Mouse (Mus musculus) embryonic fibroblast, embryonic 13.5 days (primary cell): ENCODE measurements around the gene Pot1b. TPM values are rescaled to one million over a fixed set of nuclear protein-coding genes. Genes with fewer than 3 reads are reported as not detected.

ENCODE experiments used
- H3K27ac ChIP-seq: 2 replicates; pipeline ENCODE4 v1.5.1; 2012; ENCODE audit warnings: low read length, control low read depth, inconsistent platforms; ENCODE audit not compliant: insufficient read depth
- H3K4me1 ChIP-seq: 2 replicates; pipeline ENCODE4 v1.6.1; 2011; ENCODE audit warnings: low read length; ENCODE audit not compliant: control insufficient read depth, insufficient read depth
- H3K4me3 ChIP-seq: 2 replicates; pipeline ENCODE4 v1.5.1; 2011; ENCODE audit warnings: mild to moderate bottlenecking, control low read depth, low read length; ENCODE audit not compliant: insufficient read depth
- CTCF ChIP-seq: IDR thresholded peaks from 2 replicates; pipeline ENCODE4 v1.5.1; 2011; ENCODE audit warnings: mild to moderate bottlenecking, control low read depth, low read length, moderate library complexity, borderline replicate concordance; ENCODE audit not compliant: insufficient read depth
- POLR2A ChIP-seq: IDR thresholded peaks from 2 replicates; pipeline ENCODE4 v1.6.1; 2011; ENCODE audit warnings: low read depth, mild to moderate bottlenecking, control low read depth, low read length, moderate library complexity
- polyA plus RNA-seq: library from polyadenylated mRNA; stranded (reverse); fragments of >200 nt; gene quantifications from 2 replicates; pipeline ENCODE4 v1.2.4, GENCODE M21; 2011; ENCODE audit warnings: low read depth; ENCODE audit not compliant: missing spikeins, insufficient read length

Gene Pot1b
- polyA plus RNA-seq: 7.2 and 10.1 TPM in 2 replicates

- Histone ChIP-seq H3K27ac (no peak within 1 kb of the TSS), H3K4me1 (no peaks in the 10 kb centered on the region), H3K4me3 (peak within 1 kb of the TSS; percentile 93)
- no peak for TF ChIP-seq CTCF
- peak; percentile 40; the same call in 1 of the 2 replicates for TF ChIP-seq POLR2A
Observed at GRCm38 (mm10) chr17:55711984-55712811, at the start of gene Pot1b. TSS of gene Pot1b (minus strand) at chr17:55712628.

GRCm38 (mm10) chr17:55751170-55751569 is 38.7 kb upstream of the Pot1b start:
- Histone ChIP-seq H3K27ac (no peak overlapping the region), H3K4me3 (no peak overlapping the region), H3K4me1 (no peaks in the 10 kb centered on the region)

GRCm38 (mm10) chr17:55749786-55750185 is 37.4 kb upstream of the Pot1b start, which contains the start of gene Adgre4:
TSS of gene Adgre4 (plus strand) at chr17:55749984.
- no peak for TF ChIP-seq POLR2A
- no peak for TF ChIP-seq CTCF
- Histone ChIP-seq H3K4me1 (no peaks in the 10 kb centered on the region), H3K27ac (no peak within 1 kb of the TSS), H3K4me3 (no peak within 1 kb of the TSS)

More at GRCm38 (mm10) chr17:55751170-55751569, 38.7 kb upstream of the Pot1b start:
- TF ChIP-seq POLR2A (no peak), CTCF (no peak)

- H3K27ac ChIP-seq: no peak overlapping the region
- TF ChIP-seq CTCF (no peak), POLR2A (no peak)
- no peaks in the 10 kb centered on the region for H3K4me1 ChIP-seq
- no peak overlapping the region for H3K4me3 ChIP-seq
Observed at GRCm38 (mm10) chr17:55736675-55737074, 24.2 kb upstream of the Pot1b start.

GRCm38 (mm10) chr17:55726193-55726592 is 13.8 kb upstream of the Pot1b start:
- no peak overlapping the region for H3K27ac ChIP-seq
- TF ChIP-seq POLR2A (no peak), CTCF (no peak)
- no peak overlapping the region for H3K4me3 ChIP-seq
- no peaks in the 10 kb centered on the region for H3K4me1 ChIP-seq

GRCm38 (mm10) chr17:55722250-55722649 is 9.8 kb upstream of the Pot1b start:
- H3K4me1 ChIP-seq: no peaks in the 10 kb centered on the region
- H3K4me3 ChIP-seq: no peak overlapping the region
- no peak overlapping the region for H3K27ac ChIP-seq
- TF ChIP-seq CTCF: no peak
- no peak for TF ChIP-seq POLR2A

- TF ChIP-seq CTCF: no peak
- no peak for TF ChIP-seq POLR2A
- no peaks in the 10 kb centered on the region for H3K4me1 ChIP-seq
- H3K27ac ChIP-seq: no peak overlapping the region
- no peak overlapping the region for H3K4me3 ChIP-seq
Observed at GRCm38 (mm10) chr17:55721270-55721669, 8.8 kb upstream of the Pot1b start.

GRCm38 (mm10) chr17:55702865-55703264 is 9.6 kb downstream of the Pot1b start:
- Histone ChIP-seq H3K4me1 (no peaks in the 10 kb centered on the region), H3K4me3 (no peak overlapping the region), H3K27ac (no peak overlapping the region)
- TF ChIP-seq CTCF (no peak), POLR2A (no peak)

GRCm38 (mm10) chr17:55702161-55702820 is 10.1 kb downstream of the Pot1b start:
- TF ChIP-seq CTCF: no peak
- TF ChIP-seq POLR2A: no peak
- no peak overlapping the region for H3K27ac ChIP-seq
- no peak overlapping the region for H3K4me3 ChIP-seq
- H3K4me1 ChIP-seq: no peaks in the 10 kb centered on the region

- Histone ChIP-seq H3K4me1 (no peaks in the 10 kb centered on the region), H3K27ac (no peak overlapping the region), H3K4me3 (no peak overlapping the region)
- TF ChIP-seq POLR2A: no peak
- TF ChIP-seq CTCF: no peak
Observed at GRCm38 (mm10) chr17:55699388-55699787, 13.0 kb downstream of the Pot1b start.
